Mouse (Mus musculus): ENCODE data around the gene Ecd. TPM values are rescaled to one million over a fixed set of nuclear protein-coding genes. Genes with fewer than 3 reads are reported as not detected.
A peak's percentile ranks its signal among the peaks of the same experiment; 100 is the strongest.

The Ecd gene
- total and polyA plus RNA-seq, 3 experiments = 61.4 to 105 (median 98.3) TPM

- no peak overlapping the region for H3K27ac ChIP-seq (ENCODE audit: insufficient read depth, low read depth)
- H3K36me3 ChIP-seq (replicated peaks in 1 of 2; ENCODE audit: control insufficient read depth in 1 of 2, insufficient read depth in 1 of 2, low read length in 1 of 2) = peaks cover 18 to 61% of the 10 kb centered on the region in 2 experiments
- H3K4me3 ChIP-seq (replicated peaks in 1 of 3; ENCODE audit: low read depth in 2 of 3, low read length in 2 of 3, poor library complexity in 1 of 3) = no peak overlapping the region
- H3K27me3 ChIP-seq (replicated peaks) = no peaks in the 10 kb centered on the region
- H3K9ac ChIP-seq (ENCODE audit: insufficient read depth, low read depth) = no peak overlapping the region
- H3K4me1 ChIP-seq (ENCODE audit: control insufficient read depth in 1 of 2, insufficient read depth in 2 of 2) = peaks cover 3 to 12% of the 10 kb centered on the region in 2 experiments
- no peak for DNase-seq (ENCODE audit: extremely low read depth)
- no peak overlapping the region for H3K4me2 ChIP-seq (ENCODE audit: insufficient read depth, low read depth, poor library complexity, severe bottlenecking)
- dilution Hi-C loops (cut with MboI; ENCODE audit: extremely low pct_ligation_motif_present, extremely low pct_unique_long_range_greater_than_20kb, low sequenced_read_pairs) (no loop called here), in situ Hi-C loops (cut with MboI; ENCODE audit: low pct_ligation_motif_present, low pct_unique_long_range_greater_than_20kb, low sequenced_read_pairs) (no loop called here)
- no peaks in the 10 kb centered on the region for H3K79me2 ChIP-seq (replicated peaks; ENCODE audit: control insufficient read depth, extremely low read depth, insufficient read depth, poor library complexity, severe bottlenecking)
- TF ChIP-seq CTCF (conservative IDR thresholded peaks at IDR 0.05 in 1 of 2, IDR thresholded peaks at IDR 0.05 in 1 of 2; ENCODE audit: low read depth in 2 of 2, low read length in 2 of 2) (peak in 1 of 2 experiments; percentile 35; a peak in 2 of 4 replicates), SMC3 (IDR thresholded peaks at IDR 0.05; ENCODE audit: low read depth, low read length) (no peak)
- no peaks in the 10 kb centered on the region for H3K9me3 ChIP-seq (replicated peaks; ENCODE audit: low read length)
Measured at GRCm38 (mm10) chr14:20368271-20368670, 20.4 kb upstream of the Ecd start.

- Histone ChIP-seq H3K4me2 (ENCODE audit: insufficient read depth, low read depth, poor library complexity, severe bottlenecking) (no peak overlapping the region), H3K4me3 (replicated peaks in 1 of 3; ENCODE audit: low read depth in 2 of 3, low read length in 2 of 3, poor library complexity in 1 of 3) (no peak overlapping the region), H3K27ac (ENCODE audit: insufficient read depth, low read depth) (no peak overlapping the region), H3K36me3 (replicated peaks in 1 of 2; ENCODE audit: control insufficient read depth in 1 of 2, insufficient read depth in 1 of 2, low read length in 1 of 2) (peaks cover 26 to 82% of the 10 kb centered on the region in 2 experiments), H3K79me2 (replicated peaks; ENCODE audit: control insufficient read depth, extremely low read depth, insufficient read depth, poor library complexity, severe bottlenecking) (no peaks in the 10 kb centered on the region), H3K4me1 (ENCODE audit: control insufficient read depth in 1 of 2, insufficient read depth in 2 of 2) (no peaks in the 10 kb centered on the region), H3K9ac (ENCODE audit: insufficient read depth, low read depth) (no peak overlapping the region), H3K27me3 (replicated peaks) (no peaks in the 10 kb centered on the region), H3K9me3 (replicated peaks; ENCODE audit: low read length) (no peaks in the 10 kb centered on the region)
- DNase-seq (ENCODE audit: extremely low read depth) = no peak
- dilution Hi-C loops (cut with MboI; ENCODE audit: extremely low pct_ligation_motif_present, extremely low pct_unique_long_range_greater_than_20kb, low sequenced_read_pairs) (no loop called here), in situ Hi-C loops (cut with MboI; ENCODE audit: low pct_ligation_motif_present, low pct_unique_long_range_greater_than_20kb, low sequenced_read_pairs) (no loop called here)
- TF ChIP-seq UBTF (IDR thresholded peaks at IDR 0.05; ENCODE audit: low read depth, low read length) (no peak), IRF4 (IDR thresholded peaks at IDR 0.05; ENCODE audit: low read depth, low read length) (no peak), POLR2A (IDR thresholded peaks at IDR 0.05; ENCODE audit: low read depth, low read length) (no peak), JUND (conservative IDR thresholded peaks at IDR 0.05; ENCODE audit: low read depth, low read length) (no peak), ZNF384 (IDR thresholded peaks at IDR 0.05; ENCODE audit: low read depth, low read length) (no peak), E2F4 (IDR thresholded peaks at IDR 0.05; ENCODE audit: insufficient replicate concordance, low read depth, low read length) (no peak), ZC3H11A (IDR thresholded peaks at IDR 0.05; ENCODE audit: low read depth, low read length) (no peak)
Measured at GRCm38 (mm10) chr14:20363230-20363629, 15.3 kb upstream of the Ecd start.

GRCm38 (mm10) chr14:20347441-20347990 lies 405 bp downstream of the Ecd start:
- Histone ChIP-seq H3K9ac (ENCODE audit: insufficient read depth, low read depth) (peak overlapping the region; percentile 92), H3K4me1 (ENCODE audit: control insufficient read depth in 1 of 2, insufficient read depth in 2 of 2) (peaks cover 5 to 32% of the 10 kb centered on the region in 2 experiments; a peak in 3 of 4 replicates), H3K9me3 (replicated peaks; ENCODE audit: low read length) (no peaks in the 10 kb centered on the region), H3K27ac (ENCODE audit: insufficient read depth, low read depth) (0 out of 2 replicates have a peak overlapping the region, but pooled peaks have one; percentile 13), H3K27me3 (replicated peaks) (no peaks in the 10 kb centered on the region), H3K79me2 (replicated peaks; ENCODE audit: control insufficient read depth, extremely low read depth, insufficient read depth, poor library complexity, severe bottlenecking) (peaks cover 31% of the 10 kb centered on the region), H3K4me2 (ENCODE audit: insufficient read depth, low read depth, poor library complexity, severe bottlenecking) (peak overlapping the region; percentile 95), H3K36me3 (replicated peaks in 1 of 2; ENCODE audit: control insufficient read depth in 1 of 2, insufficient read depth in 1 of 2, low read length in 1 of 2) (peaks cover 13 to 48% of the 10 kb centered on the region in 2 experiments), H3K4me3 (replicated peaks in 1 of 3; ENCODE audit: low read depth in 2 of 3, low read length in 2 of 3, poor library complexity in 1 of 3) (peak overlapping the region; percentile 70 to 81 (median 78))
- in situ Hi-C loops (cut with MboI; ENCODE audit: low pct_ligation_motif_present, low pct_unique_long_range_greater_than_20kb, low sequenced_read_pairs) = loop anchor here (5.0 kb wide), 2 partner anchors 40 to 85 kb away; partner anchors contain the start of gene Dnajc9
- dilution Hi-C loops (cut with MboI; ENCODE audit: extremely low pct_ligation_motif_present, extremely low pct_unique_long_range_greater_than_20kb, low sequenced_read_pairs) = no loop called here
- no peak for TF ChIP-seq JUND (conservative IDR thresholded peaks at IDR 0.05; ENCODE audit: low read depth, low read length)
- TF ChIP-seq EP300 (IDR thresholded peaks at IDR 0.05; ENCODE audit: low read length) = no peak
- no peak for TF ChIP-seq POLR2AphosphoS2 (IDR thresholded peaks at IDR 0.05; ENCODE audit: low read depth, low read length)
- TF ChIP-seq ETS1 (conservative IDR thresholded peaks at IDR 0.05; ENCODE audit: low read depth, low read length) = no peak
- TF ChIP-seq KAT2A (IDR thresholded peaks at IDR 0.05; ENCODE audit: insufficient replicate concordance, low read length) = no peak
- no peak for TF ChIP-seq POLR2A (IDR thresholded peaks at IDR 0.05; ENCODE audit: low read depth, low read length)
- TF ChIP-seq ELF1 (IDR thresholded peaks at IDR 0.05; ENCODE audit: low read depth, low read length) = no peak
- TF ChIP-seq IRF4 (IDR thresholded peaks at IDR 0.05; ENCODE audit: low read depth, low read length) = no peak
- no peak for TF ChIP-seq ZNF384 (IDR thresholded peaks at IDR 0.05; ENCODE audit: low read depth, low read length)
- no peak for TF ChIP-seq E2F4 (IDR thresholded peaks at IDR 0.05; ENCODE audit: insufficient replicate concordance, low read depth, low read length)
- no peak for TF ChIP-seq CHD2 (IDR thresholded peaks at IDR 0.05; ENCODE audit: low read length)
- TF ChIP-seq SMC3 (IDR thresholded peaks at IDR 0.05; ENCODE audit: low read depth, low read length) = no peak
- TF ChIP-seq PAX5 (IDR thresholded peaks at IDR 0.05; ENCODE audit: low read length) = no peak
- no peak for TF ChIP-seq GABPA (IDR thresholded peaks at IDR 0.05; ENCODE audit: insufficient replicate concordance, low read depth, low read length)
- no peak for TF ChIP-seq USF2 (conservative IDR thresholded peaks at IDR 0.05; ENCODE audit: low read depth, low read length)
- DNase-seq (ENCODE audit: extremely low read depth) = no peak

All from CH12.LX (cell line).